Mouse (Mus musculus): Measurements from ENCODE around the gene Ptprj.
A peak's percentile ranks its signal among the peaks of the same experiment; 100 is the strongest.
"Not testable (repeated sequence)": the region's sequence is repeated elsewhere in the genome, so short reads cannot be mapped to it uniquely, and the experiment has no call there.

The Ptprj gene

GRCm38 (mm10) chr2:90476319-90476718 is 104.1 kb downstream of the Ptprj start:
- no peak for DNase-seq

GRCm38 (mm10) chr2:90474593-90475405 is 105.6 kb downstream of the Ptprj start:
- peak; percentile 64 to 81 for DNase-seq

GRCm38 (mm10) chr2:90472701-90473100 is 107.7 kb downstream of the Ptprj start:
- DNase-seq = no peak

- DNase-seq = no peak
Measured at GRCm38 (mm10) chr2:90470122-90470521, 110.3 kb downstream of the Ptprj start.

GRCm38 (mm10) chr2:90466480-90466879 is 114.0 kb downstream of the Ptprj start:
- DNase-seq = no peak

- DNase-seq = no peak
Measured at GRCm38 (mm10) chr2:90463735-90464134, 116.7 kb downstream of the Ptprj start.

- DNase-seq = no peak
Measured at GRCm38 (mm10) chr2:90462252-90462651, 118.2 kb downstream of the Ptprj start.

GRCm38 (mm10) chr2:90457946-90458345 is 122.5 kb downstream of the Ptprj start:
- peak; percentile 27 to 41 for DNase-seq

GRCm38 (mm10) chr2:90452380-90452779 is 128.1 kb downstream of the Ptprj start:
- DNase-seq = no peak

GRCm38 (mm10) chr2:90448967-90449740 is 131.3 kb downstream of the Ptprj start:
- DNase-seq = no peak

- DNase-seq = no peak
Measured at GRCm38 (mm10) chr2:90443811-90444210, 136.6 kb downstream of the Ptprj start.

GRCm38 (mm10) chr2:90441811-90442210 is 138.6 kb downstream of the Ptprj start:
- DNase-seq = not testable (repeated sequence)

GRCm38 (mm10) chr2:90440169-90440568 is 140.3 kb downstream of the Ptprj start:
- DNase-seq = not testable (repeated sequence)

- DNase-seq = not testable (repeated sequence)
Measured at GRCm38 (mm10) chr2:90437453-90437852, 143.0 kb downstream of the Ptprj start.

GRCm38 (mm10) chr2:90429782-90430181 is 150.7 kb downstream of the Ptprj start:
- DNase-seq = not testable (repeated sequence)

- not testable (repeated sequence) for DNase-seq
Measured at GRCm38 (mm10) chr2:90428988-90429717, 151.3 kb downstream of the Ptprj start.

- not testable (repeated sequence) for DNase-seq
Measured at GRCm38 (mm10) chr2:90424937-90425336, 155.5 kb downstream of the Ptprj start.

- not testable (repeated sequence) for DNase-seq
Measured at GRCm38 (mm10) chr2:90422282-90422681, 158.2 kb downstream of the Ptprj start.

GRCm38 (mm10) chr2:90414110-90414821 is 166.2 kb downstream of the Ptprj start:
- not testable (repeated sequence) for DNase-seq

- DNase-seq = not testable (repeated sequence)
Measured at GRCm38 (mm10) chr2:90398633-90399107, 181.8 kb downstream of the Ptprj start, which contains the start of gene Olfr1274-ps. Gene Olfr1274-ps, plus strand, starts transcription at chr2:90398683.
